Mouse (Mus musculus): Measurements from ENCODE around the gene Jmjd7. TPM values are rescaled to one million over a fixed set of nuclear protein-coding genes. Genes with fewer than 3 reads are reported as not detected.

The Jmjd7 gene
- polyA plus RNA-seq, 1 experiment from 2014 or later, result 25.1 TPM

GRCm38 (mm10) chr2:120049632-120050274 lies 22.5 kb downstream of the Jmjd7 start:
- DNase-seq (ENCODE audit: low spot score), result peak; percentile 45
- 65% methylated on average over 10 of the region's 10 CpGs for WGBS
- Histone ChIP-seq H3K4me1 (replicated peaks) (peaks cover 17% of the 10 kb centered on the region), H3K9me3 (no peaks in the 10 kb centered on the region), H3K36me3 (no peaks in the 10 kb centered on the region), H3K4me3 (no peak overlapping the region), H3K27me3 (ENCODE audit: insufficient read depth, poor library complexity, severe bottlenecking) (no peaks in the 10 kb centered on the region), H3K27ac (no peak overlapping the region)

GRCm38 (mm10) chr2:120051405-120051804 lies 24.1 kb downstream of the Jmjd7 start:
- H3K4me1 ChIP-seq (replicated peaks), result peaks cover 8% of the 10 kb centered on the region
- no peak overlapping the region for H3K4me3 ChIP-seq
- WGBS, result 66% methylated on average over 6 of the region's 6 CpGs
- H3K36me3 ChIP-seq, result no peaks in the 10 kb centered on the region
- H3K27ac ChIP-seq, result no peak overlapping the region
- H3K27me3 ChIP-seq (ENCODE audit: insufficient read depth, poor library complexity, severe bottlenecking), result no peaks in the 10 kb centered on the region
- no peaks in the 10 kb centered on the region for H3K9me3 ChIP-seq
- DNase-seq (ENCODE audit: low spot score), result no peak

GRCm38 (mm10) chr2:120054771-120055552 lies 27.7 kb downstream of the Jmjd7 start:
- DNase-seq (ENCODE audit: low spot score), result no peak
- Histone ChIP-seq H3K9me3 (no peaks in the 10 kb centered on the region), H3K27me3 (ENCODE audit: insufficient read depth, poor library complexity, severe bottlenecking) (no peaks in the 10 kb centered on the region), H3K4me3 (no peak overlapping the region), H3K4me1 (replicated peaks) (0 out of 2 replicates have a peak, but pooled peaks cover 6% of the 10 kb centered on the region), H3K27ac (no peak overlapping the region), H3K36me3 (no peaks in the 10 kb centered on the region)
- 89% methylated on average over 12 of the region's 12 CpGs for WGBS

GRCm38 (mm10) chr2:120055923-120056322 lies 28.6 kb downstream of the Jmjd7 start:
- no peak overlapping the region for H3K27ac ChIP-seq
- no peak for DNase-seq (ENCODE audit: low spot score)
- no peaks in the 10 kb centered on the region for H3K9me3 ChIP-seq
- 91% methylated on average over 10 of the region's 10 CpGs for WGBS
- no peaks in the 10 kb centered on the region for H3K27me3 ChIP-seq (ENCODE audit: insufficient read depth, poor library complexity, severe bottlenecking)
- H3K4me1 ChIP-seq (replicated peaks), result 0 out of 2 replicates have a peak, but pooled peaks cover 16% of the 10 kb centered on the region
- H3K4me3 ChIP-seq, result no peak overlapping the region
- H3K36me3 ChIP-seq, result no peaks in the 10 kb centered on the region

- no peaks in the 10 kb centered on the region for H3K9me3 ChIP-seq
Measured at GRCm38 (mm10) chr2:120058818-120059217, 31.5 kb downstream of the Jmjd7 start.

GRCm38 (mm10) chr2:120059466-120059865 lies 32.2 kb downstream of the Jmjd7 start:
- Histone ChIP-seq H3K27me3 (ENCODE audit: insufficient read depth, poor library complexity, severe bottlenecking) (no peaks in the 10 kb centered on the region), H3K4me1 (replicated peaks) (peaks cover 29% of the 10 kb centered on the region; the same call in 1 of the 2 replicates), H3K36me3 (no peaks in the 10 kb centered on the region), H3K9me3 (no peaks in the 10 kb centered on the region), H3K4me3 (no peak overlapping the region), H3K27ac (no peak overlapping the region)
- WGBS, result 82% methylated on average over 3 of the region's 3 CpGs
- no peak for DNase-seq (ENCODE audit: low spot score)

More at GRCm38 (mm10) chr2:120058818-120059217, 31.5 kb downstream of the Jmjd7 start:
- Histone ChIP-seq H3K36me3 (no peaks in the 10 kb centered on the region), H3K4me3 (no peak overlapping the region), H3K27ac (no peak overlapping the region), H3K27me3 (ENCODE audit: insufficient read depth, poor library complexity, severe bottlenecking) (no peaks in the 10 kb centered on the region), H3K4me1 (replicated peaks) (peaks cover 28% of the 10 kb centered on the region; the same call in 1 of the 2 replicates)
- DNase-seq (ENCODE audit: low spot score), result no peak
- WGBS, result 85% methylated on average over 4 of the region's 4 CpGs

GRCm38 (mm10) chr2:120060190-120060589 lies 32.9 kb downstream of the Jmjd7 start:
- H3K9me3 ChIP-seq, result no peaks in the 10 kb centered on the region
- 70% methylated on average over 6 of the region's 6 CpGs for WGBS
- no peak overlapping the region for H3K27ac ChIP-seq

GRCm38 (mm10) chr2:120060651-120061050 lies 33.4 kb downstream of the Jmjd7 start:
- Histone ChIP-seq H3K27ac (no peak overlapping the region), H3K9me3 (no peaks in the 10 kb centered on the region), H3K36me3 (no peaks in the 10 kb centered on the region), H3K27me3 (ENCODE audit: insufficient read depth, poor library complexity, severe bottlenecking) (no peaks in the 10 kb centered on the region), H3K4me1 (replicated peaks) (peaks cover 29% of the 10 kb centered on the region; the same call in 1 of the 2 replicates), H3K4me3 (no peak overlapping the region)
- WGBS, result 71% methylated on average over 9 of the region's 9 CpGs
- no peak for DNase-seq (ENCODE audit: low spot score)

More at GRCm38 (mm10) chr2:120060190-120060589, 32.9 kb downstream of the Jmjd7 start:
- DNase-seq (ENCODE audit: low spot score), result no peak
- no peaks in the 10 kb centered on the region for H3K27me3 ChIP-seq (ENCODE audit: insufficient read depth, poor library complexity, severe bottlenecking)
- H3K36me3 ChIP-seq, result no peaks in the 10 kb centered on the region
- H3K4me3 ChIP-seq, result no peak overlapping the region
- peaks cover 29% of the 10 kb centered on the region; the same call in 1 of the 2 replicates for H3K4me1 ChIP-seq (replicated peaks)

- Histone ChIP-seq H3K4me1 (replicated peaks) (peaks cover 35% of the 10 kb centered on the region), H3K27ac (peak overlapping the region; percentile 29; the same call in 1 of the 2 replicates), H3K9me3 (no peaks in the 10 kb centered on the region), H3K4me3 (no peak overlapping the region), H3K27me3 (ENCODE audit: insufficient read depth, poor library complexity, severe bottlenecking) (no peaks in the 10 kb centered on the region), H3K36me3 (no peaks in the 10 kb centered on the region)
- 80% methylated on average over 8 of the region's 8 CpGs for WGBS
- DNase-seq (ENCODE audit: low spot score), result no peak
Measured at GRCm38 (mm10) chr2:120062248-120062647, 35.0 kb downstream of the Jmjd7 start.

GRCm38 (mm10) chr2:120064639-120065038 lies 37.4 kb downstream of the Jmjd7 start:
- Histone ChIP-seq H3K4me3 (no peak overlapping the region), H3K27ac (no peak overlapping the region), H3K36me3 (no peaks in the 10 kb centered on the region), H3K4me1 (replicated peaks) (peaks cover 55% of the 10 kb centered on the region), H3K27me3 (ENCODE audit: insufficient read depth, poor library complexity, severe bottlenecking) (no peaks in the 10 kb centered on the region; the same call in 1 of the 2 replicates), H3K9me3 (no peaks in the 10 kb centered on the region)
- WGBS, result 83% methylated on average over 6 of the region's 6 CpGs
- no peak for DNase-seq (ENCODE audit: low spot score)

- H3K4me1 ChIP-seq (replicated peaks), result peaks cover 50% of the 10 kb centered on the region
- no peaks in the 10 kb centered on the region for H3K36me3 ChIP-seq
- H3K4me3 ChIP-seq, result no peak overlapping the region
- H3K9me3 ChIP-seq, result no peaks in the 10 kb centered on the region
- no peak overlapping the region for H3K27ac ChIP-seq
- H3K27me3 ChIP-seq (ENCODE audit: insufficient read depth, poor library complexity, severe bottlenecking), result peaks cover under 1% of the 10 kb centered on the region; the same call in 1 of the 2 replicates
- DNase-seq (ENCODE audit: low spot score), result no peak
- 89% methylated on average over 10 of the region's 10 CpGs for WGBS
Measured at GRCm38 (mm10) chr2:120065243-120065642, 38.0 kb downstream of the Jmjd7 start.

GRCm38 (mm10) chr2:120066224-120066623 lies 38.9 kb downstream of the Jmjd7 start:
- H3K9me3 ChIP-seq, result no peaks in the 10 kb centered on the region
- H3K27me3 ChIP-seq (ENCODE audit: insufficient read depth, poor library complexity, severe bottlenecking), result peaks cover 3% of the 10 kb centered on the region; the same call in 1 of the 2 replicates
- no peaks in the 10 kb centered on the region for H3K36me3 ChIP-seq
- 91% methylated on average over 3 of the region's 3 CpGs for WGBS
- DNase-seq (ENCODE audit: low spot score), result no peak
- peaks cover 46% of the 10 kb centered on the region for H3K4me1 ChIP-seq (replicated peaks)
- no peak overlapping the region for H3K27ac ChIP-seq
- H3K4me3 ChIP-seq, result no peak overlapping the region

Data from hindbrain, embryonic 10.5 days (tissue).